Mouse (Mus musculus): Measurements from ENCODE around the gene Srd5a1. TPM values are rescaled to one million over a fixed set of nuclear protein-coding genes. Genes with fewer than 3 reads are reported as not detected.
A peak's percentile ranks its signal among the peaks of the same experiment; 100 is the strongest.
"Not testable (repeated sequence)": the region's sequence is repeated elsewhere in the genome, so short reads cannot be mapped to it uniquely, and the experiment has no call there.

Srd5a1 gene
- polyA plus RNA-seq, 1 experiment from 2014 or later = 8.4 TPM

DNA sequence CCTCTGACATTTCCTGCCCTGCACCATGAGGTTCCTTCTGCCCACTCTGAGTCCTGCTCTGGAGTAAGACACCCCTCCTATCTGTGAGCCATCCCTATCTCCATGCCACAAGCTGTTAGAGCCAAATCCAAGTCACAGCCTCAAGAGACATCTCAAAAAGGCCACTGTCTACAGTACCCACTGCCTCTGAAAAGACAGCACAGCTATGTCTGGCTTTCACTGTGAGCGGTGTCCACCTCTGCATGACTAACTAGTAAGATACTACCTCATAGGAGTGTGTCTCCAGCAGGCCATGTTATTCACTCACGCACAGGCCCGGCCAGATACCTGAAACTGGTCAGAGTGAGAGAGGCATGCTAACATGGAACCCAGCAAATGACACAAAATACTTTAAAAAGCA, 16.7 kb upstream of the Srd5a1 start:
- no peak for DNase-seq (ENCODE audit: low spot score)

DNA sequence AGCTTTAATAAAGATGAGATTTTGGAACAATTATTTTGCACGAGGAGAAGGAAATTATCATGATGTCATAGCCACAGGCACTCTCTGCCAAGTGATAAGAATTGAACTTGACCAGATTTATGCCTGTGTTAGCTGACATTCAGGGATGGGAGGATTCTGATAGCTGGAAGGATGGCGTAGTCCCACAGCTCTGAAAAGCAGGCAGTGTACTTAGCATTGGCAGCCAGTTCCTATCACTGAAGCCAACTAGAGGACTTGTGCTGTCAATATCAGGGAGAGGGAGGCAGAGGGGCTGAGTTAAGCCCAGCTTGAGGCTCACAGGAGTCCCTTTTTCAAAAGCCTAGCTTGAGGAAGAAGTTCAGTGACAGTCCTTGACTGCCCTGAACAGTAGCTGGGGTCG, 13.3 kb upstream of the Srd5a1 start:
- no peak for DNase-seq (ENCODE audit: low spot score)

DNA sequence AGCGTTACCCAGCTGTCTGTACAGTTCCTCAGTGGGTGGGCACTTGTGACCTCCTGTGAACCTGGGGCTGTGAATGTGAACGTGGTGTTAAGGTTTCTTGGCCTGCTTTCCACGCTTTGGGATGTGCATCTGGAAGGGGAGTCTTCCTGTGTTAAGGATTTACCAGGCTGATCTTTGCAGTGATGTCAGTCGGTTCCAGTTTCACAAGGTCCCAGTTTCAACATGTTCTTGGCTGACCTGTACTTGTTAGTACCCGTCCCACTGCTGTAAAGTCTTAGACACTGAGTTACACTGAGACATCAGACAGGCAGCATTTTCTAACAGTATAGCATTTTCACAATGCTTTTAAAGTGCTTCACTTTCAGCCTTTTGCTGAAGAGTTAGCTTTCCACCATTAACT, 12.6 kb upstream of the Srd5a1 start:
- no peak for DNase-seq (ENCODE audit: low spot score)

DNA sequence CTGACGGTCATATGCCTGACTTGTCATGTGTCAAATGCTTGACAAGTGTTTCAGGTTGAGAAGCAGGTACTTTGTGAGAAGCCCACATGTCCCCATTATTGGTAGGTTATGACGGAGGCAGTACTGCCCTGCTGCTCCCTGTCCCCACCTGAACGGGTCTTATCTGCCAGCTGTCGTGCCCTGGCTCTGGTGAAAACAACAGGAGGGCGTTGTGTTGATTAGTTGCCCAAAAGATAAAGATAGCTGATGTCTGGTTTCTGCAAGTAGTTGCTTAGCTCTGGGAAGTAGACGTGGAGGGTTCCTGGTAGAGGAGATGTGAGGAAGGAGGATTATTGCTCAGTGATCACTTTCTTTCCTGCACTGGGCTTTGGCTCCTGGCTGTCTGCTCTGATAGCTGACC, 5.5 kb upstream of the Srd5a1 start:
- DNase-seq (ENCODE audit: low spot score) = no peak

DNA sequence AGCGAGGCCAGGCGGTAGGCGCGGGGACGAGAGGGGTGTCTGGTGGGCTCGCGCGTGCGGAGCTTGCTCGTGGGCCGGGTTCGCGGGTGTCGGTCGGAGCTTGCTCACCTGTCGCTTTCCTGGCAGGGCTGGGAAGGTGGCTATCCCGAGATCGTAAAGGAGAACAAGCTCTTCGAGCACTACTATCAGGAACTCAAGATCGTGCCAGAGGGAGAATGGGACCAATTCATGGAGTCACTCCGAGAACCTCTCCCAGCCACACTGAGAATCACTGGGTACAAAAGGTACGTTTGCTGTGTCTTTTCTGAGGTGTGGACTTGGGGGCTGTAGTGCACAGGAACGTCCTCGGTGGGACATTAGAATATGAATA, 918 bp upstream of the Srd5a1 start:
- DNase-seq (ENCODE audit: low spot score) = no peak

DNA sequence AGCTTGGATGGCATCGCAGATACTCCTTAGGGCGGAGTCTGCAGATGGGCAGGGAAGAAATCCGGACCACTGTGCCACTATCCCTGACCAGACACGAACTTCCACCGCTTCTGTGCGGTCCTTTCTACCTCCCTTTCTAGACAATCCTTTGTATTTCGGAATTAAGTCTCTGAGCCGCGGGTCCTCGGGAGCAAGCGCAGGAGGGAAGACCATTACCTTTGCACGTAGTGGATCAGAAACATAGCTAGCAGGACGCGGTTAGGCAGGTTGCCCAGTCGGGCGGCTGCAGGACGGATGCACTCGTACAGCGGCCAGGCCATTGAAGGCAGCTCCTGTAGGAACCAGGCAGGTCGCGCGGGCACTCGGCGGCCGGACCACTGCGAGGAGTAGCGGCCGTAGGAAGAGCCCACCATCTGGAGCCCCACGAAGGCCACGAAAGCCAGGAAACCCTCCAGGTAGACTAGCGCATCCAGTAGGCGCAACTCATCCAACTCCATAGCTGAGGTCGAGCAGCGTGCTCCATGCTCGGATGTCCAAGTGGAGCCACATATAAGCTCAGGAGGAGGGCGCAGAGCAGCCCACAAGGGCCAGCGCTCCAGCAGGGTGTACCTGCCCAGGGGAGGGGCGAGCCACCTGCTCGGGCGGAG, 368 bp downstream of the Srd5a1 start:
- DNase-seq (ENCODE audit: low spot score) = peak; percentile 3

DNA sequence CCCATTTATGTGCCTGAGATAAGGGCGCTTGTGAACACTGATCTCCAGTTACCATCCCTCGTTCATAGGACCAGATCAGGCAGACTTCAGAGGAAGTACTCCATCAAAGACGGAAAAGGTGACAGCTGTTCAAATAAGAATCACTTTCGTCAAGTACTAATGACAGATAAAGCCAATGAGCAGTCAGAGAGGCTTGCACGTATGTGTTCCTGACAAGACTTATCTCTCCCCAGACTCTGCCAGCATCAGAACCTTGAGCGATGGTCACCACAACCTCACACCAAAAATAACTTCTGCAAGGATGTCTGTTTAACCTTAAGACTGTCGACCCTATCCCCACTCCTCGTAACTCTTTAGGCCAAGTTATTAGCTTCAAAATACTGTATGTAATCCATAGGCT, 2.5 kb downstream of the Srd5a1 start:
- no peak for DNase-seq (ENCODE audit: low spot score)

DNA sequence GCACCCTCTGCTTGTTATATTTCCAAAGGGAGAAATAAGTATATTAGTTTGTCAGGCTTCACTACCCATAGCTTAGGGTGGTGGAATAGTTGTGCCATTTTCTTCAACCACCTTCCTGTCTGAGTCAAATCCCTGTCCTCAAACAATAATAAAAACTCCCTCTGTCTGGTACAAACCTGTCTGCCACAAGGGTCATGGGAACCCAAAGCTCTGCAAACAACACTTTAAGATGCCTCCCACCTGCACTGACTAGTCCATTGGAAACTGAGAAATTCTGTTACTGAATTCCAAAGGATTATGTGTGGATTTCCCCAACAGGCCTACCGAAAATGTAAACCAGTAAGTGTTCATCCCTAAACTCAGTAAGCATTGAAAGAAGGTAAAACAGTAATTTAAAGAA, 6.6 kb downstream of the Srd5a1 start:
- no peak for DNase-seq (ENCODE audit: low spot score)

DNA sequence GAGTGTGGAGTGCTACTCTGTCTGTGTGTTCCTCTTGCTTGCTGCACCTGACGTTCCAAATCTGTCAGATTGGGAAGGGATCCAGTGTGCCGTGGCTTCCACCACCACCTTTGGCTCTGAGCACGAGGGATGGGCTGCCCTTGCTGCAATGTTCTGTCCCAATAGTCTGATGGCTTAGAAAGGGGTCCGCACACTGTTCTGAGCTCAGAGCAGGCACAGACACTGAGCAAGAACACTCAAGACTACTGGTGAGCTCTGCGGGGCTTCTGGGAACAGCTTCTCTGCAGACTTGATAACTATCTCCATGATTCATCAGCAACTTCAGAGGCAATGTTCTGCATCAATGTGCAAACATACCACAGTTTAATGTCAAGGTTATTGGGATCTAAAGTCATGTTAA, 9.9 kb downstream of the Srd5a1 start:
- DNase-seq (ENCODE audit: low spot score) = no peak

DNA sequence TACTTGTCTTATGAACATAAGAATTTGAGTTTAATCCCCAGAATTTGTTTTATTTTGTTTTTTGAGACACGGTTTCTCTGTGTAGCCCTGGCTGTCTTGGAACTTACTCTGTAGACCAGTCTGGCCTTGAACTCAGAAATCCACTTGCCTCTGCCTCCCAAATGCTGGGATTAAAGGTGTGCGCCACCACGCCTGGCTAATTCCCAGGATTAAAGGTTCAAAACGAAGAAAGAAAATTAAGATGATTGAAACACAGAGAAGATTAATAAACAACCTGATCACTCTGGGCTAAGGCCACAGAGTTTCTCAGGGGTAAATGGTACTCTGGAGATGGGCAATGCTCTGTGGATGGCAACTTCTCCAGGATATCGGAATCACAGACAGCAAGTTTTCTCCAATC, 10.4 kb downstream of the Srd5a1 start:
- DNase-seq (ENCODE audit: low spot score) = not testable (repeated sequence)

DNA sequence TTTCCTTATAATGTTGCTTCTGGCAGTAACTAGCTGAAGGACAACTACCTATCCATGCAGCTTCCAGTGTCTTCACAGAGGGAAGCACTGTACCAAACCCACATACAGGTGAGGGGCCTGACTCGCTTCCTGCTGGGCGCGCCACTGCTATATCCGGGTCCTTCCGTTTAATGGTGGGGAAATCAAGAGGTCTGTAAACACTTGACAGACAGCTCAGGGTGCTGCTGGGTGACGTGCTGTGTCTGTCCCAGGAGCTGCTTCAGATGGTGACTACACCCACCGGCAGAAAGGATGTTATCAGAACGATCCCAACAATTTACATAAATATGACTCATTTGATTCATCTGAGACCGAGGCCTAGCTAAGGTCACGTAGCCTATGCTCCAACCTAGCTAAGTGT, 12.4 kb downstream of the Srd5a1 start:
- no peak for DNase-seq (ENCODE audit: low spot score)

DNA sequence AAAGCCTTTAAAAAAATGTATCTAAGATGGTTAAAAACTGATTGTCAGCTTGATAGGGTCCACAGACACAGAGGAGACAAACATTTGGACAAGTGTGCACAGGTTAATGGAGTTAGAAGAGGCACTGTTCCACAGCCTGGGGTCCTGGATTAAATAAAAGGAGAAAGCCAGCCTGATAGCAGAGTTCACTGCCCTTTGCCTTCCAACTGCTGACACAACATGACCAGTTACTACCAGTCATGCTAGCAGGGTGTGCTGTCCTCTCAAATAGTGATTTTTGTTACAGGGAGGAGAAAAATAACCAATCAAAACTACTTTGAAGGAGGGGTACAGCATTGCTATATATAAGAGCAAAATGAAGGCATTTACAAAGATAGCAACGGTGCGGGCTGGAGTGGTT, 14.7 kb downstream of the Srd5a1 start:
- DNase-seq (ENCODE audit: low spot score) = no peak

DNA sequence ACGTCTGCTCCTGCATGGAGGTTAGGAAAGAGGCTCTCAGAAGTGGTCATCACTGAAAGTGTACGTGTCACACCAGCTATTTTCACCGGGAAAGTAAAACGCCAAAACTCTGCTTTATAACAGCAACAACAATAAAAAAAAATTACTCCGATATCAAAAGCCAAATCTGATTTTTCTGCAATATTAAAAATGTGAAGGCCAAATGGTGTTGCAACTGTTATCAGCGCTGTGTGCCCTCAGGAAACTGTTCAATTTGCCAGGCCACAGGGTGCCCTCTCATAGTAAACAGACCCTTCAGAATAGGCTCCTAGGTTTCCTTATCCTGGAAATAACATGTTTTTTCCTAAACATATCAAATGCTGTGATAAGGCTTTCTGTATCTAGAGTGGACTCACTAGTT, 15.3 kb downstream of the Srd5a1 start:
- DNase-seq (ENCODE audit: low spot score) = no peak

DNA sequence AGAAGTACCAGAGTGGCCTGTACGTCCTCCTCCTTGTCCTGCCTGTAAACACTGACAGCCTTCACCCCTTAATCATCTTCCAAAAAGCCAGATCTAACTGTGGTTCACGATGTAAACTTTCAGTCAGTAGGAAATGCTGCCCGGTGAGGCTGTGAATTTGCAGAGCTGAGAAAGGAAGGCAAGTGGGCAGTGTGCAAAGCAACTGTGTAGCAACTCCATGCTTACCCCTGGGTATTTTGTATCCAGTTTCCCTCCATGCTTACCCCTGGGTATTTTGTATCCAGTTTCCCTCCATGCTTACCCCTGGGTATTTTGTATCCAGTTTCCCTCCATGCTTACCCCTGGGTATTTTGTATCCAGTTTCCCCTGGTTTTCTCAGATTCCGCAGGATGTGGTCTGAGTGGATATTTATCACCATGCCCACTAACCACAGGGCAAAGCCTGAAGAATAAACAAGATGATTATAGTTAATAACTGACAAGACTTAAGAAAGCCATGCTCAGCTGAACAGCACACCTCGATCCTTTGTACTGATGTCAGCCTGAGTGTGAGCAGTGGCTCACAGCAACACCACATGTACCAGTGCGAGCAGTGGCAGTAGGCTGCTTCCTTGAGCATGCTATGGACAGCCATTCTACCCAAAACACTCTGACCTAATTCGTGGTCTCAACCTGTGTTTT, 16.5 kb downstream of the Srd5a1 start:
- DNase-seq (ENCODE audit: low spot score) = no peak

DNA sequence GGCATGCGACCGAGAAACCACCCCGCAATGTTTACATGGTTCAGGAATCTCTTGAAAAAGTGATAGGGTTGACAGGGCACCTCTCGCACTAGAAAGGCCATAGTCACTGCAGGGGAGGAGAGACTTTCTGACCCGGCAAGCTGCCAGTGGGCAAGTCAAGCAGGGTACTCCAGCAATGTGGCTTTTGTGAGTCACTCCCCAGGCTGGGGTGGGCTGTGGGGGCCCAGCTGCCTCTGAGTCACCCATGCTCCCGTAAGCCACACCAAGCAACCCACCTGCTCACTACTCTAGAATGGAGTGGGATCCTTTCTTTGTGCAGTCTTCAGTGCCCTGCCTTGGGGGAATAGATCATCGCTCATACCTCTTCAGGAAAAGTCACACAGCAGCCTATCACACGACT, 17.8 kb downstream of the Srd5a1 start:
- DNase-seq (ENCODE audit: low spot score) = no peak

DNA sequence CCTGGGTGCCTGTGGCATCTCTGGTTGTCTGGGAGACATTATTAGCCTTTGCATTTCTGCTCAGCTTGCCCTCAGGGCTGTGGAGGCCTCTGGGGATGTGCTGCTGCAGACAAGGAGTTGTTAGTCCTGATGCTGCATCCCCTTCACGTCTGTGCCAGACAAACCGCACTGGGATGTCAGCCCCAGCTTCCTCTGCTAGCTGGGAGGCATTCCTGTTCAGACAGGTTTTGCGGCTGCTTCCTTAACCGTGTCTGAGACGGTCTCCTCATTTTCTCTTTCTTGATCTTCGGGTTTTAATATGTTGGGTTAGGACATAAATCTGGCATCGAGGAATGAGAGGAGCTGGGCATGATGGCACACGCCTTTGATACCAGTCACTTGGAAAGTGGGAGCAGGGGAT, 19.0 kb downstream of the Srd5a1 start:
- no peak for DNase-seq (ENCODE audit: low spot score)

DNA sequence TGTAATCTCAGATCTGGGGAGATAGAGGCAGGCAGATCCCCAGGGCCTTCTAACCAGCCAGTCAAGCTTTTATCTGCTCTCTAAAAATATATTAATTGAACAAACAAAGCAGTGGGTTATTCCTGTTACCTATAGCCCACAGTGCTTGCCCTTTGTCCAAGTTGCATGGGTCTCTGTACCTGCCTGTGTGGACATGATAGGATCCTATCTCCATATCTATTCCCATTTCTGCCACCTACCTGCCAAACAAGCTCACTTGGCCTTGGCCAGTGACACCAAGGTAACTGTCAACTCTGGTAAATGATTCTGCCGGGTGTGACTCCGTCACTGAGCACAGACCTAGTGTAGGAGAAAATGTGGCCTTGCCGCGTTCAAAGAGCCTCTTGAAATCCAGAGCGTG, 19.9 kb downstream of the Srd5a1 start:
- no peak for DNase-seq (ENCODE audit: low spot score)

DNA sequence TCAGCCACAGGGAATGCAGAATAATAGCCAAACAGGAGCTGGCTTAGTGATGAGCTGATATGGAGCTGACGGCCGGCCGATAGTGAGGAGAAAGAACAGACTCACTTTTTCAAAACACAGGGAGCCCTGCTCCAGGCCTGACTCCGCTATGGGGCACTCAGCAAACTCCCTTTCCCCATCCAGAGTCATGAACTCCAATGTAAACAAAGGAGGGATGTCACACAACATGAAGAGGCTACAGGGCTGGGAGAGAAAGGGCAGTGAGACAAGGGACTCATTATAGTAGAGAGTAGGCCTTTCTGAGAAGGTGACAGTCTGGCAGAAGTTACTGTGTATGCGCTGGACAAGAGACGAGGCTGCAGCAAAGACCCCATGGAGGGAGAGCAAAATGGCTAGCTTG, 23.0 kb downstream of the Srd5a1 start:
- no peak for DNase-seq (ENCODE audit: low spot score)

DNA sequence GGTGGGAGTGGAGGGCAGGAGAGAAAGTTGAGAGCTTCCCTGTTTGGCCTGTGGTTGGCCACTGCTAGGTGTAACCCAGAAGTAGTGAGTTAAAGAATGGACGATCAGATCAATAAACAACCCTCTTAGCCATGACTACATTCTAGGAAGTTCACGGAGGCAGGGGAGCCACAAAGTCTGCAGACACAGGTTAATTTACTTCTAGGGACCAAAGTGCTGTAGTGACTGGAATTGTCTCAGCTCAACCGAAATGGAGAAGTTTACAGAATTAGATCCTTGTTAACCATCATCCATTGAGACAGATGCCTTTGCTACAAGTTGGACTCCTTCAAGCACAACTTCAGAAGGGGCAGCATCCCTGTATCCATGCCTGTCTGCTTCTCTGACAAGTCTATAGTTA, 23.4 kb downstream of the Srd5a1 start:
- DNase-seq (ENCODE audit: low spot score) = no peak

DNA sequence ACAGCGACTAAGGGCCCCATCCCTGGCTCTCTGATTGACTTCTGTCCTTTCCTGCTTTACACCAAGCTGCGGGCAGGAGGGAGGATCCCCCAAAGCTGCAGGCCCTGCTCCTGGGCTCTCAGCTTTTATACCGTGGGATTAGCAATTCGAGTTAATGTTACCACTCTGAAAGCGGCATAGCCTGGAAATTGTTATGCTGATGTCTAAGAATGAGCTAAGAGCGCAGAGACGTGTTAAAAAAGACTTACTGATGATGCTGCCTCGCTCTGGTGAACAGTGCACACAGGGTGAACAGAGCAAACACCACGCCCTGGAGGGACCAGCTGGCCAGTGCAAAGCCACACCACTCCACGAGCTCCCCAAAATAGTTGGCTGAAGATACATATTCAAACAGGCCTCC, 24.9 kb downstream of the Srd5a1 start:
- no peak for DNase-seq (ENCODE audit: low spot score)

DNA sequence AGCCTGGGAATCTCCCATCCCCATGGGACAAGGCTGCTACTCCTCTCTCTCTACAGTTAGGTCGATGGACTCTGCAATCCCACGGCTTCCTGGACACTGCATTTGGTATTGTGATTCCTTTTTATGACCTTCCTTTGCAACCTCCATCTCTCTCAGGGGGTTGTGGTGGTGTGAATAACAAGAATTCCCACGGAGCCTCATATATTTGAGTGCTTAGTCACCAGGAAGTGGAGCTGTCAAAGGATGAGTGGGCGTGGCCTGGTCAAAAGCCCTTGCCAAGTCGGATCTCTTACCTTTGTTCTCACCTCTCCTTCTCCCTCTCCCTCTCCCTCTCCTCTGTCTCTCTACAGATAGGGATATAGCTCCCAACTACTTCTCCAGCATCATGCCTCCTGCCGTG, 25.4 kb downstream of the Srd5a1 start:
- no peak for DNase-seq (ENCODE audit: low spot score)

DNA sequence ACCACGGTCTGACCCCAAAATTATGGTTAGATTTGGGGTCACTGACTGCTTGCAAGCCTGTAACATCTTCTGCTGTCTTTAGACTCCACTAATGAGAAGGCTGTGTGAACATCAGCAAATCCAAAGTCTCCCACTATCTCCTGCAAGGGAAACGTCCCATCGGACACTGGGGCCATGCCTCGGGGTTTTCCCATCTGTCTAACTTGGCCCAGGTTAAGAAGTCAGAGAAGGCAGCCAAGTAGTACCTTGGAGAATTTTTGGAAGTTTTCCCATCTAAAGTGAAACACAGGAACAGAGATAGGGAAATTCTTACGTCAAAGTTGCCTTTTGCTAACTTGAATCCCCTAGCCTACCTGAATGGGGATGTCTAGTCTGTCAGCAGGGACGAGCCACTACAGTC, 27.7 kb downstream of the Srd5a1 start:
- DNase-seq (ENCODE audit: low spot score) = no peak

DNA sequence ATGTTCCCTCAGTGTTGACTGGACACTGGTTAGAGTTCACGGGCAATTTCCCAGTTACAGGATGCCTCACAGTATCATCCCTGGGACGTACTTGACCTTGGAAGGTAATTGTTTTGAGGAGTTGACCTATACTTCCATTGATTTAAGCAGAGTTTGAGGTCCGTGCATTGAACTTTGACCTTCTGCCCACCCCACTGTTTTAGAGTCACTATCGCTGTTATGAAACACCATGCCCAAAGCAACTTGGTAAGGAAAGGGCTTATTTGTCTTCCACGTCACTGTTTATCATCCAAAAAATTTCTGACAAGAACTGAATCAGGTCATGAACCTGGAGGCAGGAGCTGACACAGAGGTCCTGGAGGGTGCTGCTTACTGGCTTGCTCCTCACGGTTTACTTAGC, 28.8 kb downstream of the Srd5a1 start:
- DNase-seq (ENCODE audit: low spot score) = no peak
